Mouse (Mus musculus) heart, postnatal 0 days (tissue): Measurements from ENCODE around the gene Sigmar1.

ENCODE experiments used
- CTCF ChIP-seq: IDR thresholded peaks from 2 replicates; pipeline ENCODE4 v1.5.1; 2016; ENCODE audit warnings: antibody characterized with exemption, control low read depth, low read depth
- EP300 ChIP-seq: IDR thresholded peaks from 2 replicates; pipeline ENCODE4 v1.6.1; 2016; ENCODE audit warnings: antibody characterized with exemption, low read depth

GRCm38 (mm10) chr4:41708192-41708745 lies 47.7 kb downstream of the Sigmar1 start:
- peak; percentile 66 for TF ChIP-seq CTCF
- TF ChIP-seq EP300: no peak
